Mouse (Mus musculus): ENCODE data around the gene Pih1d2. TPM values are rescaled to one million over a fixed set of nuclear protein-coding genes. Genes with fewer than 3 reads are reported as not detected.
A peak's percentile ranks its signal among the peaks of the same experiment; 100 is the strongest.

Pih1d2 gene
- 5.3 and 7.0 TPM in 2 replicates for polyA plus RNA-seq (2016; fragmentation: Nextera tagmentation; extraction: Ambion mirVana)

DNA sequence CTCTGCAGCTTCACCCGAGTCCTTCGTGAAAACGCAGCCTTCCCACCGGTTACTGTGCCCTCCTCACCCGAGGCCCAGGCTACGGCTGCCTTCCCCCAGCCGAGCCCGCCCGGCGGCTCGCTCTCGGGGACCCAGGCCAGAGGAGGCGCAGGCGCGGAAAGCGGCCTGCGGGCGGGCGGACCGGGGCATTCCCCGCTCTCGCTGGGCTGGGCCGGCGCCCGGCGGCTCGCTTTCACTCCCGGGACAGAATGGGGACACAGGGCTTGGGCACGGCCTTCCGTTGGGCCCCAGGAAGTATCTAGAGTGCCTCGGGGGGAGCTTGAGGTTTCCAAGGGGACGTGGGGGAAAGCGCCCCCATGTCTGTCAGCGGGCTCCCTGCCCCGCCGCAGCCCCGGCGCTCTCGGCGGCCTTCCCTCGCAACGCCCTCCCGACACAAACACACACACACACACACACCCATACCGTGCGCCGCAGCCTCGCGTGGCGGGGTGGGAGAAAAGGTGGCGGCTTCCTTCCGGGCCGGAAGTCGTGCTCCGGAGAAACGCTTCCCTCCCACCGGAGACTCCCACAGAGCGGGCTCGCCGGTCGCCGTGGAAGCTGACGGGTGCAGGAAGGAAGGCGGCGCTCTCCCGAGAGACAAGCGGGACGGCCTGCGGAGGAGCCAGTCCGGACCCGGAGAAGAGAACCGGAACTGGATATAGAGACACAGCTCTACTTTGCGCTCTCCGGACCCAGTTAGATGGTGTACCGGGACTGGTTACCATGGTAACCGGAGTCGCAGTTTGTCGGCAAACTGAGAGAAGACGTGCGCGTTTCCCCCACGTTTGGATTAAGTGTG, at the start of gene Pih1d2, which contains the start of gene Nkapd1:
TSS of gene Pih1d2 (plus strand) at position 556 of the 838 bp plus-strand sequence.
TSS of gene Nkapd1 (minus strand) at position 699 of the 838 bp plus-strand sequence.
- Histone ChIP-seq H3K4me2 (replicated peaks) (peak within 1 kb of the TSS; percentile 83), H3K36me3 (peaks cover 33% of the 10 kb centered on the region), H3K27me3 (no peaks in the 10 kb centered on the region), H3K4me1 (peaks cover 15% of the 10 kb centered on the region), H3K4me3 (peak within 1 kb of the TSS; percentile 100), H3K27ac (replicated peaks) (peak within 1 kb of the TSS; percentile 86), H3K9ac (replicated peaks) (peak within 1 kb of the TSS; percentile 94), H3K9me3 (no peaks in the 10 kb centered on the region)
- under 1% methylated on average over 74 of the region's 81 CpGs for WGBS
- ATAC-seq (ENCODE audit: low FRiP score, low read depth), result peak; percentile 95

DNA sequence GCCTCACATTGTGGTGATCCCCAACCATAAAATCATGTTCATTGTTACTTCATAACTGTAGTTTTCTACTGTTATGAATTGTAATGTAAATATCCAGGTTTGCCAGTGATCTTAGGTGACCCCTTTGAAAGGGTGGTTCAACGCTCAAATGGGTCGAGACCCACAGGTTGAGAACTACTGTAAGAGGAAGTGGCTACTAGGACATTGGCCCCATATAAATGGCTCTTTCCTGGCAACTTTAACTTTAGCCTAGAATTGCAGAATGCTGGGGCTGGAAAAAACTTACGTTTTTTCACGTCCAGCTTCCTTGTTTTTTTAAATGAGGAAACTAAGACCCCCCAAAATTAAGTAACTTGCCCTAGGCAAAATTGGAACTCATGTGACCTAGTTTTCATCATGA, 49.7 kb upstream of the Pih1d2 start:
- Histone ChIP-seq H3K4me3 (no peak overlapping the region), H3K9ac (replicated peaks) (no peak overlapping the region), H3K27ac (replicated peaks) (no peak overlapping the region), H3K9me3 (no peaks in the 10 kb centered on the region), H3K4me2 (replicated peaks) (no peak overlapping the region), H3K4me1 (no peaks in the 10 kb centered on the region), H3K36me3 (no peaks in the 10 kb centered on the region), H3K27me3 (no peaks in the 10 kb centered on the region)
- 91% methylated on average over 4 of the region's 4 CpGs for WGBS
- ATAC-seq (ENCODE audit: low FRiP score, low read depth), result no peak

DNA sequence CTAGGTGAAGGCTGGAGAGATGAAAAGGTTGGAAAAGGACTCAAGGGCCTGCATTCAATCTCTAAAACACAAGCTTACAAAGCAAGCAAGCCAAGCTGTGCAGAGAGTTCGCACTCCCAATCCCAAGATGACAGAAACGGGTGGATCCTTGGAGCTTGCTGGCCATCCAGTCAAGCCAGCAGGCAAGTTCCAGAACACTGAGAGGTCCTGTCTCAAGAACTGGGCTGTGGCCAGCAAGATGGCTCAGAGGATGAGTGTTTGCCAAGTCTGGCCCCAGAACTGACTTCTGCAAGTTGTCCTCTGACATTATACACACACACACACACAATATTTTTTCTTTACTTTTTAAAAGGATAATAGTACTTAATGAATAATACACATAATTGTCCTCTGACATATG, 49.2 kb upstream of the Pih1d2 start:
- Histone ChIP-seq H3K9me3 (no peaks in the 10 kb centered on the region), H3K27ac (replicated peaks) (no peak overlapping the region), H3K4me2 (replicated peaks) (no peak overlapping the region), H3K4me3 (no peak overlapping the region), H3K9ac (replicated peaks) (no peak overlapping the region), H3K36me3 (no peaks in the 10 kb centered on the region), H3K4me1 (no peaks in the 10 kb centered on the region), H3K27me3 (no peaks in the 10 kb centered on the region)
- WGBS, result 92% methylated on average over 2 of the region's 2 CpGs
- no peak for ATAC-seq (ENCODE audit: low FRiP score, low read depth)

DNA sequence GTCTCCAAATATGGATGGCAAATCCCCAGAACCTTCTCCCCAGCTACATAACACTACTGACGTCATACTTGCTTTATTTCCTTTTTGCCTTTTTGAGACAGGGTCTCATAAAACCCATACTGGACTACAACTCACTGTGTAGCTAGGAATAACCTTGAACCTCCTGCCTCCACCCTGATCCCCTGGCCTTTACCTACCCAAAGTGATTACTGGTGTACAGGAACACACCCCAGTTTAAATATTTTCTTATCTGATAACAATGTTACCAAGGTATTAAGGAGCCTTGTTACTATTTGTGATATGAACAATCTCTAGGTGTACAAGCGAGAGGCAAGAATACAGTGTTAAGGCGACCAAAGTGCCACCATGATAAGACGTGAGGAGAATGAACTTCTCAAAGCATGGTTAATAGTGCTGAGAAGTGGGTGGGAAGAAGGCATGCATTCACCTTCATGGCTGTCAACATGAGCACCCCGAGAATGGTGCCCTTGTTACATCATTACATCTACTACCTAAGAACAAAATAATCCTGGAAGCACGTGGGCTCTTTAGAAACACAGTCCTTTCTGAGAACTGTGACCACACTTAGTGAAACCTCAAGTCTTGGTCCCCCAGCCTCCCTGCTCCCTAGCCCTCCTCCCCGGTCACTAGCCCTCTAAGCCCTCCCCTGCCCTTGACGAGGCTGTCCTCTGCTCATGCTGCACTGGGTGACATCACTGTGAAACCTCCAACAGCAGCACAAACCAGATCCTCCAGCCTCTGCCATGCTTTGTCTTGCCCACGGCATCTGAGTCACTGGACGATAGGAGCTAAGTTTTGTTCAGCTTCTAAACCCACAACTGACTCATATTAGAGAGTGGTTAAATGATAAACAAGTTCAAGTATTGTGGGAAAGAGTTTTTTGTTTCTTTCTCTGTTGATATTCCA, 47.3 kb upstream of the Pih1d2 start:
- ATAC-seq (ENCODE audit: low FRiP score, low read depth), result no peak
- Histone ChIP-seq H3K9me3 (no peaks in the 10 kb centered on the region), H3K27me3 (no peaks in the 10 kb centered on the region), H3K36me3 (no peaks in the 10 kb centered on the region), H3K9ac (replicated peaks) (no peak overlapping the region), H3K27ac (replicated peaks) (no peak overlapping the region), H3K4me3 (no peak overlapping the region), H3K4me1 (no peaks in the 10 kb centered on the region), H3K4me2 (replicated peaks) (no peak overlapping the region)
- 81% methylated on average over 10 of the region's 10 CpGs for WGBS

DNA sequence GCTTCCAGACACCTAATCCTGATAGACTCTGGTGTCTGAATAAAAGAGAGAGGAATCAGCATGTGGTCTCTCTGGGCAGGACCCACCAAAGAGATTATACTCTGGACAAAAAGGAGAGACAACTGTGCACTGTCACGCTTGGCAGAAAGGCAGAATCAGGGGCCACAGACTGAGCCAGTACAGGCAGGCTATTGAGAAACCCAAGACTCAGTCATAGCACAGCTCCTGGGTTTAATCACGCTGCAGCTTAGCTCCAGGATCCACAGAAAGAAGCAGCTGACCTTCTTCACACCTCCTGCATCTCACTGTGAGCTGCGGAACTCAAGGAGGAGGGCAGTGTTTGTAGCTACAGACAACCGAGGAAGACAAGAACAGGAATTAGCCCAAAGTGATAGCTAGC, 36.8 kb upstream of the Pih1d2 start:
- Histone ChIP-seq H3K4me2 (replicated peaks) (no peak overlapping the region), H3K36me3 (no peaks in the 10 kb centered on the region), H3K4me1 (no peaks in the 10 kb centered on the region), H3K9me3 (no peaks in the 10 kb centered on the region), H3K27me3 (no peaks in the 10 kb centered on the region), H3K27ac (replicated peaks) (no peak overlapping the region), H3K4me3 (no peak overlapping the region), H3K9ac (replicated peaks) (no peak overlapping the region)
- ATAC-seq (ENCODE audit: low FRiP score, low read depth), result no peak
- WGBS, result 18% methylated on average over 4 of the region's 4 CpGs

DNA sequence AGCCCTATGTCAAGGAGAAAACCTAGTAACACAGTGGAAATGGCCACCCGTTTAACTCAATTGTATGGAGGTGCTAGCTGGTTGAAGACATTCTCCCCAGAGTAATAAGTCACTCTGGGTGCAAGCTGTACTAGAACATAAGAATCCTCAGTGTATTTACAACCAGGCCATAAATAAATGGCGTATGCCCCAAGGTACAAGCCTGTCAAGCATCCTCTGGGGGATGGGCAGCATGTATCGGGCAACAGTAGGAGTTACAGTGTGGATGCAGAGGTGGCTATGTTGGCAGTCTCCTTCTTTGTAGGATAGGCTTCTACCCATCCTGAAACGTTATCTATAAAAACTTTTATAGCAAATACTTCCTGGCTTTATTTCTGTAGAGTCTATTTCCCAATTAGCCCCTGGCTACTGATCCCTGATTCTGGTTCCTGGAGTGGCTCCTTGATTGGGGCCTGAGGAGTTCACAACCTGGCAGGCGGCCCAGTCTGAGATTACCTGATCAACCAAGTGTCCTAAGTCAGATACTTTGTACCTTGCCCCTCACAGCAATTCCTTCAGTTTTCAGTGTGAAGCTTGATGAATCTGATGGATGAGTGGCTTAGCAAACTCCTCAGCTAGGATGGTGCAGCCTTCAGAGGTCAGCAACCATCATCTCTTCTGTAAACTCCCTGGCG, 31.8 kb upstream of the Pih1d2 start:
- H3K27me3 ChIP-seq, result no peaks in the 10 kb centered on the region
- no peaks in the 10 kb centered on the region for H3K9me3 ChIP-seq
- no peak overlapping the region for H3K9ac ChIP-seq (replicated peaks)
- H3K4me1 ChIP-seq, result no peaks in the 10 kb centered on the region
- no peaks in the 10 kb centered on the region for H3K36me3 ChIP-seq
- 84% methylated on average over 6 of the region's 6 CpGs for WGBS
- H3K27ac ChIP-seq (replicated peaks), result no peak overlapping the region
- H3K4me3 ChIP-seq, result no peak overlapping the region
- no peak for ATAC-seq (ENCODE audit: low FRiP score, low read depth)
- H3K4me2 ChIP-seq (replicated peaks), result no peak overlapping the region

DNA sequence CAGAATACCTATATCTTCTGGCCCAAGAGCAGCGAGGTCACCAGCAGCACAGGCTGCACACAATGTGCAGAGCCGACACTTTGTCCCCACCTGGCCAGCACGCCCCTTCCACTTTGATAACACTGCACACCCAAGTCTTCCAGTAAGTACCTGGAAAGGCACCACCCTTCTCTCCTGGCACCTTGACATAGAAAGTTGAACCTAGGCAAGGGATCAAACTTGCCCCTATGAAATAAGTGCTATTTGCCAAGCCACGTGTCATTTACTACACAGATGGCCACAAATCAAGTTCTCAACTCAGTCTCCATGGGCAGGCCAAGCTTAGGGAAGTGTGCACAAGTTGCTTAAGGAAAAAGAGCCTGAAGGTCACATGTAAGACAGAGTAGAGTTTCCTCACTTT, 30.2 kb upstream of the Pih1d2 start:
- Histone ChIP-seq H3K9me3 (no peaks in the 10 kb centered on the region), H3K4me2 (replicated peaks) (no peak overlapping the region), H3K36me3 (no peaks in the 10 kb centered on the region), H3K4me1 (no peaks in the 10 kb centered on the region), H3K27ac (replicated peaks) (no peak overlapping the region), H3K4me3 (no peak overlapping the region), H3K9ac (replicated peaks) (no peak overlapping the region), H3K27me3 (no peaks in the 10 kb centered on the region)
- 80% methylated on average over 4 of the region's 4 CpGs for WGBS
- ATAC-seq (ENCODE audit: low FRiP score, low read depth), result no peak

DNA sequence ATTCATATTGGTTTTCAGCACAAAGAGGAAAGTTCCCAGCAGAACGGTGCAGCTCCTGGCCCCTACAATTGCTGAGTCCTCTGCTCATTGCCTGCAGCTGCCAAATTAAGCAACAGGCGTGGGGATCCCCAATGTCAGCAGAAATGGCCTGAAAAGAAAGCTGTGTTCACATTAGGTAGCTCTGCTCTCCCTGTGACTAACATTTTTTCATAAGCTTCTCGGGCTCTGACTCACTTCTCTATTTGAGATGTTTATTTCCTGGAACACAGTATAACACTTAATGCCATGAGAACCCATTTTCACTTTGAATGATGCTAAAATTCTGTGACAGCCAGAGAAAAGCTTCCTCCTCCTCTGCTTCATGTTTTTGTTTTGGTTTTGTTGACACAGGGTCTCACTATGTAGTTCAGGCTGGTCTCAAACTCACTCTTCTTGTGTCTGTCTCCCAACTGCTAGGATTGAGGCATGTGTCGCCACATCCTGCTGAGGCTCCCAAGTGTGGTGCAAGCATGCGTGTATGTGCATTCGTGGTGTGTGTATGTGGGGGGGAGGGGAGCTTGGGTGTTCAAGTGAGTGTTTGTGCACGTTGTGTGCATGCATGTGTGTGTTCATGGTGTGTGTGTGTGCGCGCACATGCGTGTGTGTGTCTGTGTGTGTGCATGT, 26.1 kb upstream of the Pih1d2 start:
- Histone ChIP-seq H3K4me1 (no peaks in the 10 kb centered on the region), H3K4me2 (replicated peaks) (no peak overlapping the region), H3K27me3 (no peaks in the 10 kb centered on the region), H3K27ac (replicated peaks) (no peak overlapping the region), H3K4me3 (no peak overlapping the region), H3K36me3 (peaks cover 12% of the 10 kb centered on the region), H3K9me3 (no peaks in the 10 kb centered on the region), H3K9ac (replicated peaks) (no peak overlapping the region)
- ATAC-seq (ENCODE audit: low FRiP score, low read depth), result no peak
- WGBS, result 82% methylated on average over 10 of the region's 10 CpGs

DNA sequence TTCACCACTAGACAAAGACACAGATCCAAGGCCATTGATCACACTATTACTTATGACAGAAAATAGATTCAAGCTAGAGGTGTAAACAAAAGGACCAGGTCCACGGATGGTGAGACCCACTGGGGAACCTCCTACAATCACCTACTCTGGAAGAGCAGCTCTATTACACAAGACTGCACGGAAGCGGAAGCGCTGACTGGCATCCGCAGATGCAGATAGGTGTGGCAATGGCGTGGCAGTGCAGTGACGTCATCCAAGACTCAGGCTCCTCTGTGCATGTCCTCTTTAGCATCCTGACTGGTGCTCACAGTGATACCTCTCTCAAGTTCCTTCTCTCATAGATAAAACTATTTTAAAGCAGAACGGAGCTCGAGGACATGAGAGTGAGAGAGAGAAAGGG, 24.2 kb upstream of the Pih1d2 start:
- Histone ChIP-seq H3K4me2 (replicated peaks) (no peak overlapping the region), H3K4me1 (no peaks in the 10 kb centered on the region), H3K4me3 (no peak overlapping the region), H3K9ac (replicated peaks) (no peak overlapping the region), H3K27me3 (no peaks in the 10 kb centered on the region), H3K36me3 (peaks cover 31% of the 10 kb centered on the region), H3K27ac (replicated peaks) (no peak overlapping the region), H3K9me3 (no peaks in the 10 kb centered on the region)
- no peak for ATAC-seq (ENCODE audit: low FRiP score, low read depth)
- WGBS, result 92% methylated on average over 9 of the region's 9 CpGs

DNA sequence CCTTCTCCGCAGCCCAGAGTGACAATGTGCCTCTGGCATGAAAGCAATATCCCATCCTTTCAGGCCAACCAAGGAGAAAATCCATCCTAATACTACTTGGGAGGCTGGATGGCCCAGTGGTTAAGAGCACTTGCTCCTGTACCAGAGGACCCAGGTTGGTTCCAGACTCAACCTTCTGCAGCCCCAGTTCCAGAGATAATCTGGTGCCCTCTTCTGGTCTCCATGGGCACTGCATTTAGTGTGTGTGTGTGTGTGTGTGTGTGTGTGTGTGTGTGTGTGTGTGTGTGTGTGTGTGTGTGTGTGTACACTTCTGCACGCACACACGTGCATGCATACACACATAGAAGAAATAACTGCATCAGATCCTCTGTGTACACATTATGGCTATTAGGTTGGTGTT, 23.6 kb upstream of the Pih1d2 start:
- WGBS, result 83% methylated on average over 3 of the region's 3 CpGs
- Histone ChIP-seq H3K27me3 (no peaks in the 10 kb centered on the region), H3K9me3 (no peaks in the 10 kb centered on the region), H3K9ac (replicated peaks) (no peak overlapping the region), H3K27ac (replicated peaks) (no peak overlapping the region), H3K4me2 (replicated peaks) (no peak overlapping the region), H3K4me1 (no peaks in the 10 kb centered on the region), H3K36me3 (peaks cover 37% of the 10 kb centered on the region), H3K4me3 (no peak overlapping the region)
- no peak for ATAC-seq (ENCODE audit: low FRiP score, low read depth)

DNA sequence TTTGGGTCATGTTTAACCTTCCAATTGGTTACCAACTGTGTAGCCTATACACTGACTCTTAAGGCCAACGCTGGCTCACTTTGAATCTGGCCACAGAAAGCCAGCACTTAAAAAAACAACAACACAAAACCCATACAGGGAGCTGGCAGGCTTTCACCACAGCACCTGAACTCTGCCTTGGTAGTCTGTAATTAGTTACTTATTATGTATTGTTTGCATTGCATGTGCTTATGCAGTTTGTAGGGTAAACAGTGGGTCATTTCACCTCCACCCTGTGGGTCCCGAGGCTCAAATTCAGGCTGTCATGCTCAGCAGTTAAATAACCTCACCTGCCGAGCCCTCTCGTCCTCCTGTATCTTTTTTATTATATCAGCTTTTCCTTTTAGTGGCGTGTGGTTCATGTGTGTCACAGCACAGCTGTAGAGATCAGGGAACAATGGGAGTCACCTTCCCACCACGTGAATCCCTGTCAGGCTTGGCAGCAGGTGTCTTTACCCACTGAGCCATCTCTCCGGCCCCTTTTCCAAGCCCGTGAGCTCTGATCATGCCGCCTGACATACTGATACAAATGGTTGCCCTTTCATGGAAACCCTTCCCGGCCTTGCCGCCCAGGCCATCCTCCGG, 22.2 kb upstream of the Pih1d2 start:
- 85% methylated on average over 12 of the region's 12 CpGs for WGBS
- H3K36me3 ChIP-seq, result peaks cover 50% of the 10 kb centered on the region

More for the DNA sequence above, 22.2 kb upstream of the Pih1d2 start:
- ATAC-seq (ENCODE audit: low FRiP score, low read depth), result no peak
- Histone ChIP-seq H3K4me2 (replicated peaks) (no peak overlapping the region), H3K9ac (replicated peaks) (no peak overlapping the region), H3K4me3 (no peak overlapping the region), H3K4me1 (no peaks in the 10 kb centered on the region), H3K27me3 (no peaks in the 10 kb centered on the region), H3K27ac (replicated peaks) (no peak overlapping the region), H3K9me3 (no peaks in the 10 kb centered on the region)

Measured in midbrain, embryonic 12.5 days (tissue).